9 mouse cellular contexts compared by ENCODE assay signal in genomic region chr8:41824928-41825327, GRCm38 (mm10).
DNase-seq lines count a peak whose midpoint lies in the region; ATAC-seq and TF ChIP-seq lines count a peak whose summit lies in the region.
"Had no signal": no experiment of that assay in that cellular context is flagged by ENCODE, and none has a peak within 500 bp of the region (broad histone marks: within the 10 kb centered on the region; RNA-seq: fewer than 3 reads in every experiment).

No protein-coding gene starts in this region.

- H3K9ac ChIP-seq in liver, embryonic 14.5 days (replicated peaks), result no peak overlapping the region
- H3K9ac ChIP-seq: heart, embryonic 15.5 days had no signal

- WGBS in forebrain, embryonic 10.5 days, result 28% methylated on average over 7 of the region's 7 CpGs
- 13% methylated on average over 7 of the region's 7 CpGs for WGBS in liver, embryonic 14.5 days (ENCODE audit: insufficient replicate concordance)

- H3K4me1 ChIP-seq in forebrain, embryonic 10.5 days, result peaks cover 16% of the 10 kb centered on the region
- no peaks in the 10 kb centered on the region for H3K4me1 ChIP-seq in liver, embryonic 14.5 days (replicated peaks; ENCODE audit: control insufficient read depth in 2 of 2, insufficient read depth in 2 of 2, low read length in 1 of 2)
- H3K4me1 ChIP-seq: heart, embryonic 15.5 days had no signal

- peak; percentile 22; the same call in 1 of the 2 replicates for TF ChIP-seq CTCF in liver, embryonic 14.5 days (IDR thresholded peaks at IDR 0.05; ENCODE audit: low read depth)

- ATAC-seq in liver, embryonic 14.5 days (ENCODE audit: insufficient read depth), result no peak

- H3K36me3 ChIP-seq in forebrain, embryonic 10.5 days (replicated peaks), result no peaks in the 10 kb centered on the region
- H3K36me3 ChIP-seq in liver, embryonic 14.5 days (replicated peaks; ENCODE audit: control insufficient read depth, insufficient read depth, low read depth), result no peaks in the 10 kb centered on the region
- H3K36me3 ChIP-seq: heart, embryonic 15.5 days had no signal

- no peak for TF ChIP-seq EP300 in liver, embryonic 14.5 days (IDR thresholded peaks at IDR 0.05; ENCODE audit: low read depth)

- H3K4me3 ChIP-seq in forebrain, embryonic 10.5 days, result no peak overlapping the region
- H3K4me3 ChIP-seq in liver, embryonic 14.5 days (ENCODE audit: insufficient read depth in 1 of 2, low read depth in 2 of 2, low read length in 2 of 2), result no peak overlapping the region
- H3K4me3 ChIP-seq: heart, embryonic 15.5 days had no signal

- peak; percentile 24 to 67 for DNase-seq in adrenal gland, adult (ENCODE audit: inconsistent age in 2 of 2, low spot score in 1 of 2)
- DNase-seq in adrenal gland, adult 8-10 months, result no peak
- peak; percentile 46 for DNase-seq in urinary bladder, postnatal 14 days (ENCODE audit: low spot score)
- DNase-seq in urinary bladder, postnatal 10 days (ENCODE audit: low spot score), result no peak
- DNase-seq in forebrain, embryonic 10.5 days (ENCODE audit: extremely low spot score, low spot score), result peak; percentile 47
- peak; percentile 62 for DNase-seq in kidney, postnatal 10 days
- peak in 2 of 3 experiments; percentile 3 for DNase-seq in liver, embryonic 14.5 days (ENCODE audit: low read depth in 3 of 3, low spot score in 3 of 3)
- DNase-seq in right cerebral cortex, postnatal 10 days (ENCODE audit: low spot score in 2 of 2), result peak; percentile 58 to 81

- no peak overlapping the region for H3K27ac ChIP-seq in forebrain, embryonic 10.5 days
- H3K27ac ChIP-seq in liver, embryonic 14.5 days, result no peak overlapping the region
- H3K27ac ChIP-seq: heart, embryonic 15.5 days had no signal

- no peaks in the 10 kb centered on the region for H3K27me3 ChIP-seq in forebrain, embryonic 10.5 days (ENCODE audit: poor library complexity, severe bottlenecking)
- H3K27me3 ChIP-seq in liver, embryonic 14.5 days (ENCODE audit: control insufficient read depth, insufficient read depth, low read length), result no peaks in the 10 kb centered on the region
- H3K27me3 ChIP-seq: heart, embryonic 15.5 days had no signal

- H3K9me3 ChIP-seq in forebrain, embryonic 10.5 days, result no peaks in the 10 kb centered on the region
- no peaks in the 10 kb centered on the region for H3K9me3 ChIP-seq in liver, embryonic 14.5 days (ENCODE audit: control insufficient read depth, low read length)
- H3K9me3 ChIP-seq: heart, embryonic 15.5 days had no signal

- H3K4me2 ChIP-seq in liver, embryonic 14.5 days (ENCODE audit: low read depth), result no peak overlapping the region
- H3K4me2 ChIP-seq: heart, embryonic 15.5 days had no signal

Comparison
In these comparisons a context has a peak if more than half of its experiments do, and no peak if none do; other contexts are left out.
1. DNase-seq: peak in adrenal gland, adult (2 of 2), urinary bladder, postnatal 14 days (single experiment), forebrain, embryonic 10.5 days (single experiment), kidney, postnatal 10 days (single experiment), liver, embryonic 14.5 days (2 of 3) and right cerebral cortex, postnatal 10 days (2 of 2); none in adrenal gland, adult 8-10 months (single experiment) and urinary bladder, postnatal 10 days (single experiment).